In genomic region chr5:128806296-128806998, GRCm38 (mm10) we compare ENCODE assay signal across 8 mouse cellular contexts.
A peak's percentile ranks its signal among the peaks of the same experiment; 100 is the strongest.
DNase-seq lines count a peak whose midpoint lies in the region.
"Had no signal": no experiment of that assay in that cellular context is flagged by ENCODE, and none has a peak within 500 bp of the region (broad histone marks: within the 10 kb centered on the region; RNA-seq: fewer than 3 reads in every experiment).

No protein-coding gene starts in this region.

- intact Hi-C loops in gastrocnemius, postnatal 14 days (cut with DNase I; ENCODE audit: low total_unique reads) = no loop called here
- intact Hi-C loops in left cerebral cortex, postnatal 25 days (cut with DNase I) = no loop called here

- peak; percentile 32 for DNase-seq in gastrocnemius, postnatal 14 days
- no peak for DNase-seq in gastrocnemius, adult 18-20 months (ENCODE audit: low spot score)
- peak; percentile 39 to 56 for DNase-seq in cerebellum, postnatal 25 days
- peak; percentile 16 for DNase-seq in gastrocnemius, postnatal 25 days
- peak; percentile 76 to 92 for DNase-seq in left cerebral cortex, postnatal 25 days (ENCODE audit: low spot score in 2 of 2)
- no peak for DNase-seq in spleen, adult 12 weeks (ENCODE audit: low spot score)
- no peak for DNase-seq in spleen, postnatal 4 days (ENCODE audit: low spot score in 2 of 2)
- DNase-seq: lung, embryonic 14.5 days had no signal

Comparison
In these comparisons a context has a peak if more than half of its experiments do, and no peak if none do; other contexts are left out.
1. DNase-seq: peak in gastrocnemius, postnatal 14 days (single experiment), cerebellum, postnatal 25 days (2 of 2), gastrocnemius, postnatal 25 days (single experiment) and left cerebral cortex, postnatal 25 days (2 of 2); none in gastrocnemius, adult 18-20 months (single experiment), spleen, adult 12 weeks (single experiment) and spleen, postnatal 4 days (0 of 2).